8 mouse cellular contexts compared by ENCODE assay signal in genomic region chr17:33981192-33981909, GRCm38 (mm10). TPM values are rescaled to one million over a fixed set of nuclear protein-coding genes. Genes with fewer than 3 reads are reported as not detected.
DNase-seq lines count a peak whose midpoint lies in the region; ATAC-seq lines count a peak whose summit lies in the region.
"Not testable (repeated sequence)": the region's sequence is repeated elsewhere in the genome, so short reads cannot be mapped to it uniquely, and the experiment has no call there.

No protein-coding gene starts in this region.

- H3K36me3 ChIP-seq in embryonic facial prominence, embryonic 10.5 days (replicated peaks); intestine, embryonic 14.5 days (ENCODE audit: control insufficient read depth, insufficient read depth, low read length): not testable (repeated sequence)

- 1% methylated on average over 27 of the region's 27 CpGs for WGBS in embryonic facial prominence, embryonic 10.5 days
- under 1% methylated on average over 27 of the region's 27 CpGs for WGBS in intestine, embryonic 14.5 days

- H3K4me3 ChIP-seq in embryonic facial prominence, embryonic 10.5 days, result peak overlapping the region; percentile 67
- H3K4me3 ChIP-seq in intestine, embryonic 14.5 days (ENCODE audit: low read depth, low read length), result peak overlapping the region; percentile 31

- peak overlapping the region; percentile 90 for H3K27ac ChIP-seq in embryonic facial prominence, embryonic 10.5 days (replicated peaks)
- H3K27ac ChIP-seq in intestine, embryonic 14.5 days (ENCODE audit: low read depth), result 0 out of 2 replicates have a peak overlapping the region, but pooled peaks have one; percentile 10

- peak; percentile 82 for ATAC-seq in intestine, embryonic 14.5 days (replicated peaks; ENCODE audit: low FRiP score, low TSS enrichment, low read depth)

- peak overlapping the region; percentile 44 for H3K4me2 ChIP-seq in intestine, embryonic 14.5 days (ENCODE audit: low read length)

- peak overlapping the region; percentile 23 for H3K9ac ChIP-seq in intestine, embryonic 14.5 days (ENCODE audit: low read length)

- H3K9me3 ChIP-seq in embryonic facial prominence, embryonic 10.5 days; intestine, embryonic 14.5 days (ENCODE audit: control insufficient read depth, low read length): not testable (repeated sequence)

- peak; percentile 92 for DNase-seq in adrenal gland, adult 2 months
- DNase-seq in embryonic facial prominence, embryonic 10.5 days (ENCODE audit: low spot score), result peak; percentile 93
- peak; percentile 46 to 81 for DNase-seq in gastrocnemius, postnatal 4 days (ENCODE audit: low spot score in 2 of 2)
- peak; percentile 90 for DNase-seq in intestine, embryonic 14.5 days (ENCODE audit: low spot score)
- DNase-seq in left cerebral cortex, adult 8-10 months (ENCODE audit: low spot score in 2 of 2), result peak; percentile 69 to 92
- DNase-seq in lung, postnatal 4 days, result peak; percentile 89 to 92
- DNase-seq in right cerebral cortex, adult 2 months (ENCODE audit: low spot score in 2 of 2), result peak; percentile 85 to 93
- peak; percentile 46 to 82 for DNase-seq in urinary bladder, adult 18-20 months (ENCODE audit: low spot score in 2 of 2)

- peaks cover 38% of the 10 kb centered on the region for H3K4me1 ChIP-seq in embryonic facial prominence, embryonic 10.5 days
- not testable (repeated sequence) for H3K4me1 ChIP-seq in intestine, embryonic 14.5 days (replicated peaks; ENCODE audit: control insufficient read depth, insufficient read depth, low read length)

- peaks cover 46% of the 10 kb centered on the region for H3K27me3 ChIP-seq in embryonic facial prominence, embryonic 10.5 days (replicated peaks; ENCODE audit: low read depth, poor library complexity, severe bottlenecking)
- H3K27me3 ChIP-seq in intestine, embryonic 14.5 days (replicated peaks; ENCODE audit: control insufficient read depth, insufficient read depth, low read length), result peaks cover 35% of the 10 kb centered on the region

RNA-seq across cellular contexts. Expression of gene H2-K1, which starts 18.8 kb away (rescaled TPM):
- 100 to 1,000 TPM; 577 to 669 TPM for total RNA-seq in adrenal gland, adult 2 months (2021)
- 2,584 and 2,844 TPM in 2 replicates for polyA plus RNA-seq in adrenal gland, adult 2 months (2012; rRNA removed)
- 8.4 and 13.4 TPM in 2 replicates for polyA plus RNA-seq in embryonic facial prominence, embryonic 10.5 days (2016; fragmentation: Nextera tagmentation; extraction: Ambion mirVana)
- total RNA-seq in gastrocnemius, postnatal 4 days (2021), result 10 to 100 TPM; 38.8 to 51.5 TPM
- polyA plus RNA-seq in intestine, embryonic 14.5 days (2014; fragmentation: Nextera tagmentation; extraction: Ambion mirVana), result 105 and 137 TPM in 2 replicates
- total RNA-seq in left cerebral cortex, adult 8-10 months (2022), result 10 to 100 TPM; 31.2 to 66.9 (median 50.2) TPM

RNA-seq across cellular contexts. Expression of gene Rps18, which starts 25.6 kb away (rescaled TPM):
- 100 to 1,000 TPM; 541 to 790 TPM for total RNA-seq in adrenal gland, adult 2 months (2021)
- 153 and 176 TPM in 2 replicates for polyA plus RNA-seq in adrenal gland, adult 2 months (2012; rRNA removed)
- 1,569 and 1,593 TPM in 2 replicates for polyA plus RNA-seq in embryonic facial prominence, embryonic 10.5 days (2016; fragmentation: Nextera tagmentation; extraction: Ambion mirVana)
- total RNA-seq in gastrocnemius, postnatal 4 days (2021), result 100 to 1,000 TPM; 863 to 945 TPM
- 2,375 and 2,437 TPM in 2 replicates for polyA plus RNA-seq in intestine, embryonic 14.5 days (2014; fragmentation: Nextera tagmentation; extraction: Ambion mirVana)
- 100 to 1,000 TPM; 328 to 351 (median 339) TPM for total RNA-seq in left cerebral cortex, adult 8-10 months (2022)

RNA-seq across cellular contexts. Expression of gene Vps52, which starts 25.7 kb away (rescaled TPM):
- 10 to 100 TPM; 52.8 to 55.1 TPM for total RNA-seq in adrenal gland, adult 2 months (2021)
- polyA plus RNA-seq in adrenal gland, adult 2 months (2012; rRNA removed), result 88.4 and 107 TPM in 2 replicates
- polyA plus RNA-seq in embryonic facial prominence, embryonic 10.5 days (2016; fragmentation: Nextera tagmentation; extraction: Ambion mirVana), result 48.2 and 51.5 TPM in 2 replicates
- 10 to 100 TPM; 37.4 to 38.6 TPM for total RNA-seq in gastrocnemius, postnatal 4 days (2021)
- 32.4 and 35.3 TPM in 2 replicates for polyA plus RNA-seq in intestine, embryonic 14.5 days (2014; fragmentation: Nextera tagmentation; extraction: Ambion mirVana)
- total RNA-seq in left cerebral cortex, adult 8-10 months (2022), result 10 to 100 TPM; 70.6 to 79.6 (median 72.8) TPM

RNA-seq across cellular contexts. Expression of gene B3galt4, which starts 30.1 kb away (rescaled TPM):
- total RNA-seq in adrenal gland, adult 2 months (2021), result 1 to 10 TPM; 4.0 to 6.5 TPM
- 21.2 and 21.3 TPM in 2 replicates for polyA plus RNA-seq in adrenal gland, adult 2 months (2012; rRNA removed)
- polyA plus RNA-seq in embryonic facial prominence, embryonic 10.5 days (2016; fragmentation: Nextera tagmentation; extraction: Ambion mirVana), result 3.6 and 4.5 TPM in 2 replicates
- 1 to 10 TPM; 3.8 to 4.5 TPM for total RNA-seq in gastrocnemius, postnatal 4 days (2021)
- polyA plus RNA-seq in intestine, embryonic 14.5 days (2014; fragmentation: Nextera tagmentation; extraction: Ambion mirVana), result 3.7 and 4.9 TPM in 2 replicates
- 1 to 10 TPM; 5.8 to 6.9 (median 6.2) TPM for total RNA-seq in left cerebral cortex, adult 8-10 months (2022)

RNA-seq across cellular contexts. Expression of gene Wdr46, which starts 40.9 kb away (rescaled TPM):
- total RNA-seq in adrenal gland, adult 2 months (2021), result 10 to 100 TPM; 35.4 to 38.4 TPM
- 18.9 and 25.6 TPM in 2 replicates for polyA plus RNA-seq in adrenal gland, adult 2 months (2012; rRNA removed)
- 62.1 and 66.0 TPM in 2 replicates for polyA plus RNA-seq in embryonic facial prominence, embryonic 10.5 days (2016; fragmentation: Nextera tagmentation; extraction: Ambion mirVana)
- total RNA-seq in gastrocnemius, postnatal 4 days (2021), result 10 to 100 TPM; 18.8 to 20.0 TPM
- polyA plus RNA-seq in intestine, embryonic 14.5 days (2014; fragmentation: Nextera tagmentation; extraction: Ambion mirVana), result 28.6 and 31.8 TPM in 2 replicates
- total RNA-seq in left cerebral cortex, adult 8-10 months (2022), result 10 to 100 TPM; 10.9 to 14.7 (median 13.7) TPM

Comparison
In these comparisons a context has a peak if more than half of its experiments do, and no peak if none do; other contexts are left out.
1. Peak in every context shown above with its lines: DNase-seq, ATAC-seq, H3K4me3 ChIP-seq and H3K27ac ChIP-seq.
2. RNA of gene H2-K1, which starts 18.8 kb away (total RNA-seq): 577 to 669 TPM in adrenal gland, adult 2 months; 31.2 to 66.9 TPM in left cerebral cortex, adult 8-10 months and 38.8 to 51.5 TPM in gastrocnemius, postnatal 4 days; every median in the first group is over 4 times any median in the second.